Mouse (Mus musculus) myocyte (in vitro differentiated cells): ENCODE results near the gene Nsg1.

Source experiments
- MAX ChIP-seq: IDR thresholded peaks from one replicate; pipeline ENCODE4 v1.6.1; 2011; ENCODE audit warnings: low read depth, mild to moderate bottlenecking, control low read depth
- MYOD1 ChIP-seq, 3 experiments: IDR thresholded peaks; one replicate each; pipeline ENCODE4 v1.6.1; 2011; ENCODE audit warnings: control low read depth in 2 of 3, low read depth in 2 of 3, mild to moderate bottlenecking in 2 of 3, moderate library complexity in 1 of 3; ENCODE audit not compliant: insufficient read length in 2 of 3, control insufficient read depth in 1 of 3
- POLR2A ChIP-seq: IDR thresholded peaks from one replicate; pipeline ENCODE4 v1.6.1; 2011; ENCODE audit warnings: low read depth, mild to moderate bottlenecking, control low read depth, moderate library complexity; ENCODE audit not compliant: insufficient read length
- TCF12 ChIP-seq: IDR thresholded peaks from one replicate; pipeline ENCODE4 v1.6.1; 2011; ENCODE audit warnings: mild to moderate bottlenecking, control low read depth; ENCODE audit not compliant: poor library complexity, insufficient read depth, severe bottlenecking

DNA sequence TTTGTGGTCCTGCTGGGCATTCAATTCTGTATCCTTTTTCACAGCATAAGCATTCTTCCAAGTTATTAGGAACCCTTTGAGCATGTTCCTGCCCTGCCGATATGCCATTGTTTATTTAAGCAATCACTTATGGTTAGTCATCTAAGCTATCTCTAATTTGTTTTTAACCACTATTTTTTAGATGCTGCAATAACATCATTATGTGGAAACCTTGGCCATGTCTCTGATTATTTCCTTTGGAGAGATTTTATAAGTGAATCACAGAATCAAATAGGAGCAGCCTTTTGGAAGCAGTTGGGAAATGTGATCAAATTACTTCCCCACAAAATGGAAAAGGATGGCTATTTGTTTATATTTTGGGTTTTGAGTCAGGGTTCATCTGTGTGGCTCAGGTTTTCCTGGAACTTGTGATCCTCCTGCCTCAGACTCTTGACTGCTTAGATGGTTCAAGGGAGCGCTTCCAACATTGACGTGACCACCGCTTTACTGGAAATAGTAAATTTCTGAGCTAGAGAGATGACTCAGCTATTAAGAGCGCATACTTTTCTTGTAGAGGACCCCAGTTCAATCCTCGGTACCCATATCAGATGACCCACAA is 25.1 kb upstream of the Nsg1 start:
- TF ChIP-seq POLR2A, result no peak
- TF ChIP-seq MAX, result no peak
- TF ChIP-seq TCF12, result no peak
- TF ChIP-seq MYOD1 (IDR thresholded peaks at IDR 0.05; ENCODE audit: control insufficient read depth in 1 of 3, insufficient read length in 2 of 3, low read depth in 2 of 3), result no peak
